Mouse (Mus musculus) testis, adult 2 months (tissue): ENCODE measurements around the gene Pdha1.

Experiments used
- CTCF ChIP-seq: fragments of 200-500 bp; IDR thresholded peaks from 2 replicates; pipeline ENCODE4 v1.5.1; 2012; ENCODE audit warnings: low read depth, mild to moderate bottlenecking, inconsistent platforms, low read length, moderate library complexity; ENCODE audit not compliant: control insufficient read depth, insufficient read depth, insufficient replicate concordance
- POLR2A ChIP-seq: fragments of 200-500 bp; IDR thresholded peaks from 2 replicates; pipeline ENCODE4 v1.6.1; 2012; ENCODE audit warnings: low read depth, mild to moderate bottlenecking, inconsistent platforms, low read length, moderate library complexity; ENCODE audit not compliant: control insufficient read depth

GRCm38 (mm10) chrX:160166246-160166985 is 28.2 kb upstream of the Pdha1 start:
- TF ChIP-seq CTCF (no peak), POLR2A (no peak)
